Mouse (Mus musculus): ENCODE measurements around the gene Nek9.

Nek9 gene

DNA sequence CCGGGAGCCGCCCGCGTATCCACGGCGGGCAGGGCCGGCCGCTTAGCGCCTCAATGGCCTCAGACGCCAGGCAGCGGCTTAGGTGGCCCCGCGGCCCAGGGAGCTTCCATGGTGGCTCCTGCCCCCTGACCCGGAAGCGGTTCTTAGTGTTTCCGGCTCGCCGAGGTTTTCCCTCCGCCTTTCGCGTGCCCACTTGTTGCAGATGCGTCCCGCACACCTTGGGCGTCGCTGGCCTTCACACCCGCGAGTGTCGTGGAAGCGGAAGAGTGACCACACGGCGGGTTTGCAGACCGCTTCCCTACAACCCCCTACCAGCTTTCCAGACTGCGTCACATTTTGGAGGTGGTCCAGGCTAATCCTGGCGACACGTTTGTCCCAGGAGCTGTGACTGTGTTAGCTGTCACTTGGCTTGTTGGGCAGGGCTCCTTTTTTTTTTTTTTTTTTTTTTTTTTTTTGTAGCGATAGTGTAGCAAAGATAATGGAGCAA is at the start of gene Nek9:
TSS of gene Nek9 (minus strand) at position 120 of the 487 bp plus-strand sequence.
- peak; percentile 77 for DNase-seq (ENCODE audit: extremely low read depth, low read depth)

- no peak for DNase-seq (ENCODE audit: extremely low read depth, low read depth)
Observed at GRCm38 (mm10) chr12:85385995-85386375, 46.8 kb upstream of the Nek9 start.

- DNase-seq (ENCODE audit: extremely low read depth, low read depth), result peak; percentile 25
Observed at GRCm38 (mm10) chr12:85385329-85385994, 46.3 kb upstream of the Nek9 start.

DNA sequence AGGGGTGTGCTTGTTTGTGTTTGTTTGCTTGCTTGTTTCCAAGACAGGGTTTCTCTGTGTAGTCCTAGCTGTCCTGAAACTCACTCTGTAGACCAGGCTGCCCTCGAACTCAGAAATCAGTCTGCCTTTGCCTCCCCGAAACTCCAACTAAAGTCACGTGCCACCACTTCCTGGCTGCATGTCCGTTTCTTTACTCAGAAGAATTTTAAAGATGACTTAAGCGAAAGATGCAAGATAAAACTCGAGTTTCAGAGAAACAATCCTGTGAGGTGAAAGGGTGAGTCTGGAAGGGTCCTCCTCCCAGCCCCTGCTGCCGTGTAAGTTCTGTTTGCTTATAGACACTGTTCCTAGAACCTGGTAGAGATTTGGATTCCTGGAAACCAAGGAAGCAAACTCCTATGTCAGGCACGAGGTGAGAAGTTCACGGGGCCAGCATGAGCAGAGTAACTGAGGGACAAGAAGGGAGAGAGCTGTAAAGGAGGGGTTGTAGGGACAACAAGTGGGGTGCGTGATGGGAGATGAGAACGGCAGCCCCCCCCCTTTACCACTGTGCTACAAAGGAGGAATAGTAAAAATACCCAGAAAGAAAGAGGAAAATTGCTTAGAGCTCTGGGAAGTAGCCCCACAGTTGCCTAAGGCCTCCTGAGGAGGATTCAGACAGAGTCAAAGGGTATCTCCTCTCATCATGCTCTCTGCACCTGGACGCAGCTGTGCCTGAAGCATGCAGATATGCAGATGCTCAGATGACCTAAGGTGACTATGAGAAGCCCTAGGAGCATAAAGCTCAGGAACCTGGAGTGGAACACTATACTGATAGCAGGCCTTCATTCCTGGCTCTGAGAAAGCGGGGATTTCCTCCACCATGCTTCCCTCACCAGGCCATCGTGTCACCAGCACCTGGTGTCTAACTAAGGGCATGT is 43.9 kb upstream of the Nek9 start:
- DNase-seq (ENCODE audit: extremely low read depth, low read depth), result no peak

GRCm38 (mm10) chr12:85381570-85381969 is 42.4 kb upstream of the Nek9 start:
- no peak for DNase-seq (ENCODE audit: extremely low read depth, low read depth)

- DNase-seq (ENCODE audit: extremely low read depth, low read depth), result peak; percentile 41
Observed at GRCm38 (mm10) chr12:85380942-85381341, 41.8 kb upstream of the Nek9 start.

- no peak for DNase-seq (ENCODE audit: extremely low read depth, low read depth)
Observed at GRCm38 (mm10) chr12:85380308-85380707, 41.1 kb upstream of the Nek9 start.

- no peak for DNase-seq (ENCODE audit: extremely low read depth, low read depth)
Observed at GRCm38 (mm10) chr12:85378271-85378670, 39.1 kb upstream of the Nek9 start.

DNA sequence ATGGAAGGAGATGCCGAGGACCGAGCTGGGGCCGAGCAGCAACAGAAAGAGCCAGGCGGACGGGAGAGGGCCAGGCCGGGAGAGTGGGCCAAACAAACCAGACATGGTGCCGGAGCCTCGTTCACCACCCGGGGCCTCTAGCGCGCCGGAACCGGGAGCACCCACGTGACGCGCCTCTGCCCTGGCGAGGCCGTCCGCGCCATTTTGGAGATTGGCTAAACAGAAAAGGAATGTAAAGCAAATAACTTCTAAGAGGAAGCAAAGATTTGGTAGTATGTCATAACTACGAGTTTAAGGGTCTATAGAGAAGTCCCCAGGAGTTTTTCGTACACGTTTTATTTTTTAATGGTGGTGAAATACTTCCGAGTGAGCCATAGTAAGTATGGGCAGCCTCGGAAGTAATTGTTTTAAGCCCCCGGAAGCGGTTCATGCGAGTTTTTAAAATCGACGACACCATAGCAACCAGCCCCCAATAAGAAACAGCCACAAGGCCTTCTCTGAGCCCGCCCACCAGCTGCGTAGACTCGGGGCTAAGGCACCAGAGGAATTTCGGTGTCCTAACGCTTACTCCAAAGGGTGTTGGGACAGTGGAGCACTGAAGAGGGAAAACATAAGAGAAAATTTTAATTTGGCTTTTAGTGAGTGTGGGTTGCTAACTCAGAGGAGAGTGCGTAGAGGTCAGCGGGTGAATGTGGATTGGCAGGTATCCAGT is 35.6 kb upstream of the Nek9 start, which contains the start of gene Tmed10:
TSS of gene Tmed10 (minus strand) at position 287 of the 712 bp plus-strand sequence.
- DNase-seq (ENCODE audit: extremely low read depth, low read depth), result peak; percentile 94

DNA sequence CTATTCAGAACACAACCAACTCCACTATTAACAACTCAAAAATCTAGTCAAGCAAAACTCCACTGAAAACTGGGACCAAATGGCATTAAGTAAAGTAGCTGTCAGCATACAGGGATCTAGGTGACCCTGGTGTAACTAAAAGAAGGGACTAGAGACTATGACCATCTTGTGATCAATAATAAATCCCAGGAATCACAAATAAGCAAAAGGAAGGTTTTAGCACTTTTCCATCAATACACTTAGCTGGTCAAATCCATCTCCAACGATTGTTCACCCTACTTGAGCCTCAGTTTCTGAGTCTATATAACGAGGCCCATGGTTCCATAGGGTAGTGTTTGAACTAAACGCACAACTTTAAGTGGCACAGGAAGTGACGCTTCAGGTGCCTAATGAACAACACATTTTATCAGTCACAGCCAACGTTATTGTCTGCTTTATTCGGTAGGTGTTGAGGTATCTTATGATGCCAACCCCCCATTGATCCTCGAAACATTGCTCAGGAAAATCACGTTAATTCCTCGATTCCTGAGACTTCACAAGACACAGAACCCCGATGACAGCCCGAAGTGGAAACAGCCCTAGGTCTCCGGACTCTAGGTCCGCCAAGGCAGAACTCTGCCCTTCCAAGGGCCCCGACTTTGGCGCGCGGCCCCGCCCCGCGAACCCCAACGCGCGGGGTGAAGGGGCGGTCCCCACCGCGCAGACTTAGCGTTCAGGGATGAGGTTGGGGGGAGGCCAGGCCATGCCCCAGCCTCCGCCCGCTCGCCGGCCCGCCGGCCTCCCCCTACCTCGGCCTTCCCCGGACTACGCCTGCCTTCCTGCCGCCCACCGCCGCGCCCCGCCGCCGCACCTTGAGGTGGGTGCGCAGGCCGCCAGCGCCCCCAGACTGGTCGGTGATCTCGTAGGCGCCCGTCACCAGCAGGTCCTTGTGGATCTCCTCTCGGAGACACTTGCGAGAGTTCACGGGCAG is 34.7 kb upstream of the Nek9 start:
- peak; percentile 41 for DNase-seq (ENCODE audit: extremely low read depth, low read depth)

GRCm38 (mm10) chr12:85372068-85372665 is 33.0 kb upstream of the Nek9 start:
- peak; percentile 37 for DNase-seq (ENCODE audit: extremely low read depth, low read depth)

GRCm38 (mm10) chr12:85368441-85369063 is 29.4 kb upstream of the Nek9 start:
- no peak for DNase-seq (ENCODE audit: extremely low read depth, low read depth)

DNA sequence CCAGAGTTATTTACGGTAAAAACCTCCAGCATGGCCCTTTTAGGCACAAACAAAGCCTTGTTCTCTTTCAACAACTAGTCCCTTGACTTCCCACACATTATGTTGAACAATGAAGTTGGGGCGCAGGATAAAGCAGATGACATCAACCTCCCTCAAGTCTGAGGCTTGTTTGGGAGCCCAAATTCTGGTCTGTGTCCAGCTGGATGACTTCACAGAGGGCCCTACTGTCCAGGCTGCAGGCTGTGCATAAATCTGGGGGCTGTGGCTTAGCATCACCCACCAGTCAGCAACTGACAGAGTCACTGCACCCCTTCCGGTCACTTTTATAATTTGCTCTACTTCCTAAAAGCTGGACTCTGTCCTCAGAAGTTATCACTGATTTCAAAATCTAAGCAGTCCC is 27.1 kb upstream of the Nek9 start:
- DNase-seq (ENCODE audit: extremely low read depth, low read depth), result no peak

DNA sequence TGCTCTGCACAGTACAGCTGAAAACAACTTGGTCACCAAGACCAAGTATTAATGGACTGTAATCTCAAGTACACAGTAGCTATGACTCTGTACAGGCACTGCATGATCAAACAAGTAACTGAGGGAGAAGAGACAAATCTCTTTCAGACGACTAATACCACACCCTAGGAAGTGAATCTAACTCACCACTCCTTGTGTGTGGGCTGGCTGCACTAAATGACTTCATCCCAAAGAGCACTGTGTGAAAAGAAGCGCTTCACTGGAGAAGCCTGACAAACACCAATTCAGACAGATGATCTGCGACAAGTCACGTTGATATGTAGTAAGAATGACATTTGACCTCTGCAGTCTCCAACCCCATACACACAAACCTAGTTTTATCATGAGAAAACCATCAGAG is 23.3 kb upstream of the Nek9 start:
- no peak for DNase-seq (ENCODE audit: extremely low read depth, low read depth)

DNA sequence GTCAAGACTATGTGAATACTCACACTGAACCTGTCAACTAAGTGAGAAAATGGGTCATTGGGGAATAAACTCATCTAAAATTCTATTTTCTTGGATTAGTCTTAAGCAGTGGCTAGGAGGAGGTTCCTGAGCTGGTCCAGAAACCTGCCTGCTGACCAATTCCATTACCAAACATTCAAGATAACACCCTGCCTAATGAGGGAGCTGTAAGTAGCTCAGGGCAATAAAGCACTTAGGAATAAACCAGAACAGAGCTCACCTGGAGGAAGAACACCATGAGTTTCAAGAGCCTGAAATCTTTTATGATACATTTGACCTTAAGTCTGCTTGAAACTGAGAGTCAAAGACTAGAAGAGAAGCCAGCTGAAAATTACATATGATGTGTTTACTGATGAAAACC is 22.4 kb upstream of the Nek9 start:
- no peak for DNase-seq (ENCODE audit: extremely low read depth, low read depth)

DNA sequence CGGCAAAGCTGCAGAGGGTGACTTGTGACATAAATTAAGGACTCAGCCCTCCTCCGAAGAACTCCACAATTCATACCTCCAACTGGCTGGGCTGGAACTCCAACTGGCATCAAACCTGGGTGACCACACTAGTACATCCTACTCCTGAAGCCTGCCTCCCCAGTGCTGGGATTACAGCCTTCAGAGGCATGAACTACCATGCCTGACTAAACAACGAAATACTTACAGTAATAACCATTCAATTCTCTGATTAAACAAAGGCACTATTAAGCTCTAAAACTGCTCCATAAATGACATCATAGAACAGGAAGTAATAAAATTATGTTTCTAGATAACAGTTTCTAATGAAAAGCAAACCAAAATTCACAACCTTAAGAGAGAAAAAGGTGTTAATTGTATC is 22.0 kb upstream of the Nek9 start:
- no peak for DNase-seq (ENCODE audit: extremely low read depth, low read depth)

GRCm38 (mm10) chr12:85354061-85354460 is 14.9 kb upstream of the Nek9 start:
- DNase-seq (ENCODE audit: extremely low read depth, low read depth), result no peak

GRCm38 (mm10) chr12:85350407-85351232 is 11.5 kb upstream of the Nek9 start:
- DNase-seq (ENCODE audit: extremely low read depth, low read depth), result no peak

DNA sequence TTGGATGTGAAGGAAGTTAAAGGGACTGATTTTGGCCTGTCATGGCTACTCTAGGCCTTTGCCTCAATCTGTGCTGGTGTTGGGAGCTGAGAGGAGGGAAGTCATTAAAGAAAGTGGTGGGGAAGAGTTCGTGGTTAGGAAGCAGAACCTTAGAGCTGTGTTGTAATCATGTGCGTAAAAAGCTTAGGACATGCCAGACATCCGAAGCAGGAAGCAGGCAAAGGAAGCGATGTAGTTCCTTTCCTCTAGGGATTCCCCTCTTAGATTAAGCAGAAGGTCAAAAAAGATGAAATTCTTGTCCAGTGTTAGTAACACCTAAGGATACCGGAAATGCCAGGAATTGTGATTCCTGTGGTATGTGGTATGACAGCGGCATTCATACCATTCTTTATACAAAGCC is 9.2 kb upstream of the Nek9 start:
- no peak for DNase-seq (ENCODE audit: extremely low read depth, low read depth)
